Mouse (Mus musculus): Measurements from ENCODE around the gene Maml3. TPM values are rescaled to one million over a fixed set of nuclear protein-coding genes. Genes with fewer than 3 reads are reported as not detected.

Maml3 gene
- polyA plus RNA-seq, 1 experiment from 2014 or later: 3.6 TPM

- H3K4me3 ChIP-seq: no peak overlapping the region
These were observed 468.2 kb downstream of the Maml3 start for GRCm38 (mm10) chr3:51636700-51637099.

GRCm38 (mm10) chr3:51635960-51636359, 468.9 kb downstream of the Maml3 start:
- H3K9me3 ChIP-seq: 0 out of 2 replicates have a peak, but pooled peaks cover 5% of the 10 kb centered on the region
- no peak overlapping the region for H3K4me3 ChIP-seq
- H3K4me1 ChIP-seq: peaks cover 6% of the 10 kb centered on the region; the same call in 1 of the 2 replicates
- no peak overlapping the region for H3K27ac ChIP-seq
- WGBS: 72% methylated on average over 2 of the region's 2 CpGs
- H3K36me3 ChIP-seq: no peaks in the 10 kb centered on the region
- H3K27me3 ChIP-seq (ENCODE audit: insufficient read depth, poor library complexity, severe bottlenecking): no peaks in the 10 kb centered on the region
- DNase-seq (ENCODE audit: low spot score): no peak

More at GRCm38 (mm10) chr3:51636700-51637099, 468.2 kb downstream of the Maml3 start:
- 83% methylated on average over 20 of the region's 20 CpGs for WGBS
- H3K4me1 ChIP-seq: peaks cover 10% of the 10 kb centered on the region
- no peak overlapping the region for H3K27ac ChIP-seq
- H3K27me3 ChIP-seq (ENCODE audit: insufficient read depth, poor library complexity, severe bottlenecking): no peaks in the 10 kb centered on the region
- no peaks in the 10 kb centered on the region for H3K9me3 ChIP-seq
- no peaks in the 10 kb centered on the region for H3K36me3 ChIP-seq
- no peak for DNase-seq (ENCODE audit: low spot score)

Other genes with a start within 250 kb of the Maml3 start
- gene Foxo1, start 163.3 kb upstream of the Maml3 start, polyA plus RNA-seq (2016; fragmentation: Nextera tagmentation; extraction: Ambion mirVana): 4.8 and 5.3 TPM in 2 replicates